Mouse (Mus musculus): ENCODE results near the gene Zfp12. TPM values are rescaled to one million over a fixed set of nuclear protein-coding genes. Genes with fewer than 3 reads are reported as not detected.
A peak's percentile ranks its signal among the peaks of the same experiment; 100 is the strongest.

The Zfp12 gene
- total RNA-seq, 2 experiments from 2014 or later: 0.68 TPM; not detected in 1

DNA sequence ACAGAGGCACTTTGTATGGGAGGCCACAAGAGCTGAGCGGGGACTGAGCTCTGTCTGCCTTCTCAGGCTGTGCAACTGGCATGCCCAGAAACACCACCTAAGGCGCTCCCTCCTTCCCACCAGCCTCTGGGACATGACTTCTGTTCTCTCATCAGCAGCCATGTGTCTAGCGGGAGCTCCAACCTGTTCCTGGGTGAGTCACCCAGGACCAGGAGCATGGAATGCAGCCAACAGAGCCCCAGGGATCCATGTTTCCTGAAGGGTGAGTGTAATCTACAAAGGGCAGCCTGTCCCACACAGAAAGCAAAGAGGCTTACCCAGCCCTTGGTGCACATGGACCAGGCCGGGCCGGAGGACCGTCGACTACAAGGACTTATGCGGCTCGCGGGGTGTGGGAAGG lies 29.7 kb downstream of the Zfp12 start:
- no peak for ATAC-seq (replicated peaks; ENCODE audit: low FRiP score, poor library complexity, severe bottlenecking)

- no peak for ATAC-seq (replicated peaks; ENCODE audit: low FRiP score, poor library complexity, severe bottlenecking)
These were observed 30.4 kb downstream of the Zfp12 start for GRCm38 (mm10) chr5:143265409-143265808.

DNA sequence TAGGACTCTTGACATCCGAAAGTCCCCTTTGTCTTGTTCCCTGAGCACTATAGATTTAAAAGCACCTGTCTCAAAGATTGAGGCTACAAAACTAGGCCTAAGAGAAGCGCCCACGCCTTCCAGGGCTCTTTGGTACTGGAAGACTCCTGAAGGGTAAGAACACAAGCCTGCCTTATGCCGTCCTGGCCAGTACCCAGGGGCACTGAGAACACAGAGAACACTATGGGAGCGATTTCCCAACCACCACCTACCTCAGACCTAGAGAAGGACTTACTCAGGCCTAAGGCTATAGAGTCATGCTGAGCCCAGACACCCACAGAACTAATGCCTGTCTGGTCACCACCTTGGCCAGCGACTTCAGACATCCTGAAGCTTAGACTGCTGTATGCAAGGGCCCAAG lies 31.8 kb downstream of the Zfp12 start:
- ATAC-seq (replicated peaks; ENCODE audit: low FRiP score, poor library complexity, severe bottlenecking): no peak

DNA sequence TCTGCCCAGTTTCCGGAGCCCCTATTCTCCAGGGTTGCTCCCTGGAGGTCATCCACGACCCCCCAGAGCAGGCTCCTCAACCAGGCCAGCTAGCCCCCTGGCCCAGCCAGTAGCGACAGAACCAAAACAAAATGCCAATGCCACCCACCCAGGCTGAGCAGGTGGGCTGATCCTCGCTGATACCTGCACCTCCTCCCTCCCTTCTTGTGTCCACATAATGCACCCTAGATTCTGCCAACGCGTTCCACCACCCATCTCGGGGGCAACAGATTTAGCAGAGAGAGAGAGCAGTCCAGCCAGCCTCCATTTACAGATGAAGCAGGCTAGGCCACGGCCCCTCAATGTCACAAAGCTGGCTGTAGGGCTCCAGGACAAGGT lies 34.0 kb downstream of the Zfp12 start:
- no peak for ATAC-seq (replicated peaks; ENCODE audit: low FRiP score, poor library complexity, severe bottlenecking)

GRCm38 (mm10) chr5:143269363-143270150 lies 34.6 kb downstream of the Zfp12 start, which contains the start of gene Zfp316:
Gene Zfp316 (minus strand): TSS chr5:143270022.
- no peak for ATAC-seq (replicated peaks; ENCODE audit: low FRiP score, poor library complexity, severe bottlenecking)

DNA sequence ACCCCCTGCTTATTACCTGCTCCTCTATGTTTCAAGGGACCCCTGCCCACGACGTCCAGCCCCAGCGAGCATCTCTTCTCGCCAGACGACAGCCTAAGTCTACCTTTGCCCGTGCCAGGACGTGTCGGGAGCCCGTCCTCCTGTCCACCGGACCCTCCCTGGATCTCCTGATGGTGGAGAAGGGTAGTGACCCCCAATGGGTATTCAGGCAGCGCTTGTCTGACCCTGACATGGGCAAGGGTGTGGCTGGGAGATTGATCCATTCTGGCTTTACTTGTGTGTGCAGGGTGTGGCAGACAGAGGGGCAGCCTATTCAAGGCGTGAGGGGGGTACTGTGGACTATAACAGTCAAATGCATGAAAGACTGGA lies 35.2 kb downstream of the Zfp12 start:
- no peak for ATAC-seq (replicated peaks; ENCODE audit: low FRiP score, poor library complexity, severe bottlenecking)

- ATAC-seq (replicated peaks; ENCODE audit: low FRiP score, poor library complexity, severe bottlenecking): no peak
These were observed 36.7 kb downstream of the Zfp12 start for GRCm38 (mm10) chr5:143271642-143272041.

DNA sequence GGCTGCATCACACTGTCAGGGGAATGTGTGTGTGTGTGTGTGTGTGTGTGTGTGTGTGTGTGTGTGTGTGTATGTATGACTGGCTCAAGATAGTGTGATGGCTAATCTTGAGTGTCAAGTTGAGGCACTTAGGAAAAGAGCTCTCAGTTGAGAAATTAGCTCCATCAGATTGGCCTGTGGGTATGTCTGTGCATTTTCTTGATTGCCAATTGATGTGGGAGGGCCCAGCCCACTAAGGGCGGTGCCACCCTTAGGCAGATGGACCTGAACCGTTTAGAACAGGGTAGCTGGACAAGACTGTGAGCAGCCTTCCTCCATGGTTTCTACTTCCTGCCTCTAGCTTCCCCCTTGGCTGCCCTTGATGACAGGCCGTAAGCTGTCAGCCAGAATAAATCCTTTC lies 37.1 kb downstream of the Zfp12 start:
- peak; percentile 55 for ATAC-seq (replicated peaks; ENCODE audit: low FRiP score, poor library complexity, severe bottlenecking)

DNA sequence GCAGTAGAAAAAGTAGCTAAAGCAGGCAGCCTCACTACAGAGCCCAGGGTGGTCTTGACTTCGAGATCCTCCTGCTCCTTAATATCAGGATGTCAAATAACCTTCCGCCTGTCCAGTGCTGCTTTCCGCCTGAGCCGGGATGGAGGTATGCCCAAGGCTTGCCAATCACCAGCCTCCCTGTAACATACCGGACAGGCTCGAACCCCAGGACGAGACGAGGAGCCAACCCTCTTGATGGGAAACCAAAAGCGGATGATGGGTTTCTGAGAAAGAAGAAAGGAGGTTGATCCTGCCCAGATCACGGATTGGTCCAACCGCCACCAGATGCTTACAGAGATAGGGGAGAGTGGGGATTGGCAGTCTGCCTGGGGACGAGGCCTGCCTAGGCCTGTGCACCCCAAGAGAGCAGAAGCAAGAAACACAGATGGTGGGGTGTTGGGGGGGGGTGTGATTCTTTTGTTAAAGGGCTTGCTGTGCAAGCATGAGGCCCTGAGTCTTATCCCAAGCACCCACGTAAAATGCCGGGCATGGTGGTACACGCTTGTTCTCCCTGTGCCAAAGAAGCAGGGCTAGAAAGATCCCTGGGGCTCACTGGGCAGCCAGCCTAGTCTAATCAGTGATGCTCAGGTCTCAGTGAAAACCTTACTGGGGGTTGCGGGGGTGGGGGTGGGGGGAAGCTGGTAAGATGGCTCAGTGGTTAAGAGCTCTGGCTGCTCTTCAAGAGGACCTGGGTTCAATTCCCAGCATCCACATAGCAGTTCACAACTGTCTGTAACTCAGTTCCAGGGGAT lies 37.8 kb downstream of the Zfp12 start:
- ATAC-seq (replicated peaks; ENCODE audit: low FRiP score, poor library complexity, severe bottlenecking): peak; percentile 73

DNA sequence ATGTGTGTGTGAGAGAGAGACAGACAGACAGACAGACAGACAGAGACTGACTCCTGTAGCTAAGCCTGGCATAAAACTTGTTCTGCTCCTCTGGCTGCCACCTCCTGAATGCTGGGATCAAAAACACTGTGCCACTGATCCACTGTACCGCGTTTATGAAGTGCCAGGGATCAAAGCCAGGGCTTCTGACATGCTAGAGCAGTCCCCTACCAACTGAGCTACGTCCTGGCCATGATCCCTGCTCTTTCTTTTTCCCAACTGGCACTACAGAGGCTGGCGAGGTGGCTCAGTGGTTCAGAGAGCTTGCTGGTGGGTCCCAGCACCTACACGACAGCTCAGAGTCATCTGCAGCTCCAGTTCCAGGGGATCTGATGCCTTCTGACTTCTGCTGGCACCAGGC lies 40.8 kb downstream of the Zfp12 start:
- ATAC-seq (replicated peaks; ENCODE audit: low FRiP score, poor library complexity, severe bottlenecking): no peak

- no peak for ATAC-seq (replicated peaks; ENCODE audit: low FRiP score, poor library complexity, severe bottlenecking)
These were observed 44.3 kb downstream of the Zfp12 start for GRCm38 (mm10) chr5:143279247-143279646.

- ATAC-seq (replicated peaks; ENCODE audit: low FRiP score, poor library complexity, severe bottlenecking): no peak
These were observed 49.8 kb downstream of the Zfp12 start for GRCm38 (mm10) chr5:143284762-143285161.

DNA sequence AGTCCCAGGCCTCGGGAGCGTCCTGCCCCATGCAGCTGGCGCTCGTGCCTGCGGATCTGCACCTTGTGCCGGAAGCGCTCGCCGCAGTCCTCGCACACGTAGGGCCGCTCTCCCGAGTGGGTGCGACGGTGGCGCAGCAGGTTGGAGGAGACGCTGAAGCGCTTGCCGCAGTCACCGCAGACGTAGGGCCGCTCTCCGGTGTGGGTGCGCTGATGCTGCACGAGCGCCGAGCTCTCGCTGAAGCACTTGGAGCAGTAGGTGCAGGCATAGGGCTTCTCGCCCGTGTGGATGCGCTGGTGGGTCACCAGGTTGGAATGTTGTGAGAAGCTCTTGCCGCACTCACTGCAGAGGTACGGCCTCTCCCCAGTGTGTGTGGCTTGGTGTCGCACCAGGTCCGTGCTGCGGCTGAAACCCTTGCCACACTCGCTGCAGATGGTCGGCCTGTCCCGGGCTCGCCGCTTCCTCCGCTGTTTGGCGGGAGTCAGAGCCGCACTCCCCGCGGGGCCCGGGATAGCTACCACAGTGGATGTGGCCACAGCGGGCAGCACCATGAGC lies 52.9 kb downstream of the Zfp12 start:
- ATAC-seq (replicated peaks; ENCODE audit: low FRiP score, poor library complexity, severe bottlenecking): no peak

GRCm38 (mm10) chr5:143288378-143288911 lies 53.5 kb downstream of the Zfp12 start:
- ATAC-seq (replicated peaks; ENCODE audit: low FRiP score, poor library complexity, severe bottlenecking): no peak

DNA sequence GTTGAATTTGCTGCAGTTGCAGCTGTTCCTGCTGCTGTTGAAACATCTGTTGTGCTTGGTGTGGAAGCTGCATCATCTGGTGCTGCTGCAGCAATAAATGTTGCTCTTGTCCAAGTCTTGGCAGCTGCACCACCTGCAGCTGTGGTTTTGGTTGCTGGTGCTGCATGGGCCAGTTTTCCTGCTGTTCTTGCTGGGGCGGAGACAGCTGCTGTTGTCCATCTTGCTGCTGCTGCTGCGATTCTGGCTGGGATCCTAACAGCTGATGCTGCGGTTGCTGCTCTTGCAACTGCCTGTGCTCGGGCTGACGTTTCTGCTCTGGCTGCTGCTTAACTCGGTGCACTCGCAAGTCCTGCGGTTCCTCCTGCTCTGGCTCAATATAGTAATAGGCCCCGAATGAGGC lies 54.3 kb downstream of the Zfp12 start:
- no peak for ATAC-seq (replicated peaks; ENCODE audit: low FRiP score, poor library complexity, severe bottlenecking)

GRCm38 (mm10) chr5:143292879-143293278 lies 57.9 kb downstream of the Zfp12 start:
- ATAC-seq (replicated peaks; ENCODE audit: low FRiP score, poor library complexity, severe bottlenecking): no peak

- ATAC-seq (replicated peaks; ENCODE audit: low FRiP score, poor library complexity, severe bottlenecking): no peak
These were observed 58.4 kb downstream of the Zfp12 start, which contains the start of gene Zfp853 for GRCm38 (mm10) chr5:143293404-143293803. Gene Zfp853 (minus strand): TSS chr5:143293623.

GRCm38 (mm10) chr5:143294862-143295261 lies 59.9 kb downstream of the Zfp12 start:
- no peak for ATAC-seq (replicated peaks; ENCODE audit: low FRiP score, poor library complexity, severe bottlenecking)

DNA sequence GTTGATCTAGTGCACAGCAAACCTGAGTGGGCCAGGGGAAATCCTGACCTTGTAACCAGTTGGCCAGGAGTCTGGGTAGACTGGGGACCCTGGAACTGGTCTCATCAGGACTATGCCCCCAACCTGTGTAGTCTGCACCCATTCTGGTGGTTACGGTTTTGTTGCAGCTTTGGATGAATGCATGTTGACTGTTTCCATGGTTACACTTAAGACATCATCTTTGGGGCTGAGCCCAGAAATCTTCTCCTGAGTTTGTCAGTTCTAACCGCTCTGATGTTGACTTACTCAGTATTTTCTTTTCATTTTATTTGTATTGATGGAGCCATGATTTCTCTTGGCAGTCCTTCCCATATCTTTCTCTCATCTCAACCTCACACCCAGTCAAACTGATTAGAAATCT lies 60.4 kb downstream of the Zfp12 start:
- no peak for ATAC-seq (replicated peaks; ENCODE audit: low FRiP score, poor library complexity, severe bottlenecking)

GRCm38 (mm10) chr5:143297986-143298385 lies 63.0 kb downstream of the Zfp12 start:
- ATAC-seq (replicated peaks; ENCODE audit: low FRiP score, poor library complexity, severe bottlenecking): no peak

DNA sequence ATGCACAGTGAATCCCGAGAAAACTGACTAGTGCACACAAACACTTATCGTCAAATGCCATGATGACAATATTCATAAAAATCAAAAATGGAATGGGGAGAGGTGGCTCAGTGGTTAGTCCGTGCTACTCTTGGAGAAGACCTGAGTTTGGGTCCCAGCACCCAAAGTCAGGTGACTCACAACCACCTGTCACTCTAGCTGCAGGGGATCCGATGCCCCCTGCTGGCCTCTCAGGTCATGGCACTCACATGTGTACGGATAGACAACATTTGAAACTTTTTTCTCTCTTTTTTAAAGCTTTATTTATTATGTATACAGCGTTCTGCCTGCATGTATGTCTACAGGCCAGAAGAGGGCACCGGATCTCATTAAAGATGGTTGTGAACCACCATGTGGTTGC lies 63.4 kb downstream of the Zfp12 start:
- ATAC-seq (replicated peaks; ENCODE audit: low FRiP score, poor library complexity, severe bottlenecking): no peak
